Mouse (Mus musculus) forebrain, embryonic 12.5 days (tissue): ENCODE data around the gene Cox6a1. TPM values are rescaled to one million over a fixed set of nuclear protein-coding genes. Genes with fewer than 3 reads are reported as not detected.

Experiments
- ATAC-seq: fragments of 200-750 bp; cut with Nextera tagmentation; 2 replicates; pipeline ENCODE4 v1.8.0; 2017; ENCODE audit warnings: moderate TSS enrichment; ENCODE audit not compliant: low FRiP score
- H3K27ac ChIP-seq: fragments of 300-500 bp; sonication (generic); 2 replicates; pipeline ENCODE4 v1.5.1; 2016; ENCODE audit warnings: mild to moderate bottlenecking
- H3K27me3 ChIP-seq: fragments of 300-500 bp; sonication (generic); 2 replicates; pipeline ENCODE4 v1.6.1; 2016; ENCODE audit warnings: mild to moderate bottlenecking
- H3K36me3 ChIP-seq: fragments of 300-500 bp; sonication (generic); replicated peaks from 2 replicates; pipeline ENCODE4 v1.6.1; 2016; ENCODE audit warnings: mild to moderate bottlenecking
- H3K4me1 ChIP-seq: fragments of 300-500 bp; sonication (generic); 2 replicates; pipeline ENCODE4 v1.6.1; 2016
- H3K4me2 ChIP-seq: fragments of 300-500 bp; sonication (generic); 2 replicates; pipeline ENCODE4 v1.6.1; 2016; ENCODE audit warnings: mild to moderate bottlenecking, moderate library complexity
- H3K4me3 ChIP-seq: fragments of 300-500 bp; sonication (generic); replicated peaks from 2 replicates; pipeline ENCODE4 v1.5.1; 2016; ENCODE audit warnings: mild to moderate bottlenecking
- H3K9ac ChIP-seq: fragments of 300-500 bp; sonication (generic); 2 replicates; pipeline ENCODE4 v1.6.1; 2016; ENCODE audit warnings: mild to moderate bottlenecking
- H3K9me3 ChIP-seq: fragments of 300-500 bp; sonication (generic); 2 replicates; pipeline ENCODE4 v1.6.1; 2016
- WGBS: fragments of 180-500 bp; shearing (Covaris S2); methylation state at CpG from one replicate; pipeline ENCODE4 v1.1.7; 2016; 5-methylcytosine and 5-hydroxymethylcytosine counted together
- polyA plus RNA-seq: library from polyadenylated mRNA; unstranded; fragments of >200 nt; fragmentation: Nextera tagmentation; extraction: Ambion mirVana; gene quantifications from 2 replicates; pipeline ENCODE4 v1.2.1, GENCODE M21; 2016

Cox6a1 gene
- polyA plus RNA-seq, 1 experiment from 2014 or later: 759 TPM

- no peak overlapping the region for H3K9ac ChIP-seq
- H3K9me3 ChIP-seq: no peaks in the 10 kb centered on the region
- H3K4me3 ChIP-seq: no peak overlapping the region
- no peaks in the 10 kb centered on the region for H3K27me3 ChIP-seq
- peak overlapping the region; percentile 51; the same call in 1 of the 2 replicates for H3K27ac ChIP-seq
- WGBS: 48% methylated on average over 9 of the region's 9 CpGs
- no peaks in the 10 kb centered on the region for H3K36me3 ChIP-seq
- H3K4me1 ChIP-seq: peaks cover 23% of the 10 kb centered on the region
- ATAC-seq: no peak
- H3K4me2 ChIP-seq: no peak overlapping the region
Observed at GRCm38 (mm10) chr5:115371736-115372135, 23.0 kb upstream of the Cox6a1 start.

- 94% methylated on average over 4 of the region's 4 CpGs for WGBS
- no peaks in the 10 kb centered on the region for H3K27me3 ChIP-seq
- H3K27ac ChIP-seq: no peak overlapping the region
- H3K36me3 ChIP-seq: no peaks in the 10 kb centered on the region
- H3K4me1 ChIP-seq: peaks cover 21% of the 10 kb centered on the region
- H3K9ac ChIP-seq: no peak overlapping the region
- H3K4me2 ChIP-seq: no peak overlapping the region
- no peaks in the 10 kb centered on the region for H3K9me3 ChIP-seq
- no peak overlapping the region for H3K4me3 ChIP-seq
- no peak for ATAC-seq
Observed at GRCm38 (mm10) chr5:115364782-115365181, 16.0 kb upstream of the Cox6a1 start.

GRCm38 (mm10) chr5:115362819-115363714, 14.3 kb upstream of the Cox6a1 start:
- Histone ChIP-seq H3K9ac (no peak overlapping the region), H3K4me2 (peak overlapping the region; percentile 8; the same call in 1 of the 2 replicates), H3K27me3 (no peaks in the 10 kb centered on the region), H3K4me1 (peaks cover 27% of the 10 kb centered on the region), H3K27ac (peak overlapping the region; percentile 47), H3K9me3 (no peaks in the 10 kb centered on the region), H3K36me3 (no peaks in the 10 kb centered on the region), H3K4me3 (no peak overlapping the region)
- 20% methylated on average over 19 of the region's 19 CpGs for WGBS
- no peak for ATAC-seq

GRCm38 (mm10) chr5:115362216-115362615, 13.4 kb upstream of the Cox6a1 start:
- Histone ChIP-seq H3K9me3 (no peaks in the 10 kb centered on the region), H3K4me2 (no peak overlapping the region), H3K27ac (no peak overlapping the region), H3K4me1 (peaks cover 27% of the 10 kb centered on the region), H3K27me3 (no peaks in the 10 kb centered on the region), H3K4me3 (no peak overlapping the region), H3K9ac (no peak overlapping the region), H3K36me3 (no peaks in the 10 kb centered on the region)
- ATAC-seq: no peak
- WGBS: 40% methylated on average over 6 of the region's 7 CpGs

GRCm38 (mm10) chr5:115359851-115360372, 11.1 kb upstream of the Cox6a1 start:
- Histone ChIP-seq H3K4me2 (no peak overlapping the region), H3K4me3 (no peak overlapping the region), H3K36me3 (no peaks in the 10 kb centered on the region), H3K4me1 (peaks cover 26% of the 10 kb centered on the region), H3K9me3 (no peaks in the 10 kb centered on the region), H3K27me3 (no peaks in the 10 kb centered on the region), H3K27ac (no peak overlapping the region), H3K9ac (0 out of 2 replicates have a peak overlapping the region, but pooled peaks have one; percentile 22)
- 71% methylated on average over 5 of the region's 5 CpGs for WGBS
- ATAC-seq: no peak

GRCm38 (mm10) chr5:115359438-115359837, 10.7 kb upstream of the Cox6a1 start:
- no peak overlapping the region for H3K4me3 ChIP-seq
- ATAC-seq: no peak
- 90% methylated on average over 8 of the region's 8 CpGs for whole genome bisulfite sequencing
- H3K27ac ChIP-seq: 0 out of 2 replicates have a peak overlapping the region, but pooled peaks have one; percentile 31
- no peak overlapping the region for H3K9ac ChIP-seq
- H3K9me3 ChIP-seq: no peaks in the 10 kb centered on the region
- no peaks in the 10 kb centered on the region for H3K36me3 ChIP-seq
- H3K4me1 ChIP-seq: peaks cover 26% of the 10 kb centered on the region
- H3K27me3 ChIP-seq: no peaks in the 10 kb centered on the region
- no peak overlapping the region for H3K4me2 ChIP-seq

GRCm38 (mm10) chr5:115358872-115359271, 10.1 kb upstream of the Cox6a1 start:
- no peaks in the 10 kb centered on the region for H3K9me3 ChIP-seq
- H3K4me1 ChIP-seq: peaks cover 26% of the 10 kb centered on the region
- H3K27me3 ChIP-seq: no peaks in the 10 kb centered on the region
- peak overlapping the region; percentile 31; the same call in 1 of the 2 replicates for H3K27ac ChIP-seq
- no peak overlapping the region for H3K9ac ChIP-seq
- ATAC-seq: peak; percentile 58; the same call in 1 of the 2 replicates
- no peaks in the 10 kb centered on the region for H3K36me3 ChIP-seq
- 2% methylated on average over 12 of the region's 12 CpGs for WGBS
- H3K4me3 ChIP-seq: no peak overlapping the region
- H3K4me2 ChIP-seq: no peak overlapping the region

GRCm38 (mm10) chr5:115355070-115355469, 6.3 kb upstream of the Cox6a1 start:
- H3K4me3 ChIP-seq: no peak overlapping the region
- no peak overlapping the region for H3K9ac ChIP-seq
- WGBS: 71% methylated on average over 13 of the region's 13 CpGs
- no peaks in the 10 kb centered on the region for H3K27me3 ChIP-seq
- H3K27ac ChIP-seq: no peak overlapping the region
- H3K36me3 ChIP-seq: no peaks in the 10 kb centered on the region
- no peaks in the 10 kb centered on the region for H3K9me3 ChIP-seq
- no peak overlapping the region for H3K4me2 ChIP-seq
- no peak for ATAC-seq
- H3K4me1 ChIP-seq: peaks cover 10% of the 10 kb centered on the region; the same call in 1 of the 2 replicates

- ATAC-seq: no peak
- Histone ChIP-seq H3K9ac (no peak overlapping the region), H3K27me3 (no peaks in the 10 kb centered on the region), H3K4me3 (no peak overlapping the region), H3K9me3 (no peaks in the 10 kb centered on the region), H3K36me3 (peaks cover 3% of the 10 kb centered on the region), H3K27ac (no peak overlapping the region), H3K4me2 (no peak overlapping the region), H3K4me1 (peaks cover 21% of the 10 kb centered on the region)
- WGBS: 80% methylated on average over 5 of the region's 5 CpGs
Observed at GRCm38 (mm10) chr5:115351348-115351747, 2.6 kb upstream of the Cox6a1 start.

GRCm38 (mm10) chr5:115349225-115349555, 409 bp upstream of the Cox6a1 start:
- Histone ChIP-seq H3K27me3 (no peaks in the 10 kb centered on the region), H3K27ac (peak overlapping the region; percentile 86), H3K36me3 (peaks cover 24% of the 10 kb centered on the region), H3K9ac (peak overlapping the region; percentile 92), H3K4me3 (peak overlapping the region; percentile 96), H3K9me3 (no peaks in the 10 kb centered on the region), H3K4me1 (peaks cover 19% of the 10 kb centered on the region), H3K4me2 (peak overlapping the region; percentile 97)
- peak; percentile 54 for ATAC-seq
- under 1% methylated on average over 18 of the region's 18 CpGs for WGBS

GRCm38 (mm10) chr5:115347564-115347963, 1.2 kb downstream of the Cox6a1 start:
- Histone ChIP-seq H3K4me3 (peak overlapping the region; percentile 96), H3K27ac (no peak overlapping the region), H3K36me3 (peaks cover 40% of the 10 kb centered on the region), H3K4me1 (peaks cover 22% of the 10 kb centered on the region), H3K27me3 (no peaks in the 10 kb centered on the region), H3K9me3 (no peaks in the 10 kb centered on the region), H3K4me2 (peak overlapping the region; percentile 97), H3K9ac (0 out of 2 replicates have a peak overlapping the region, but pooled peaks have one; percentile 22)
- 4% methylated on average over 5 of the region's 5 CpGs for WGBS
- ATAC-seq: peak; percentile 18; the same call in 1 of the 2 replicates

- no peaks in the 10 kb centered on the region for H3K9me3 ChIP-seq
- H3K4me2 ChIP-seq: peak overlapping the region; percentile 73
- H3K36me3 ChIP-seq: peaks cover 53% of the 10 kb centered on the region
- peak; percentile 72; the same call in 1 of the 2 replicates for ATAC-seq
- H3K9ac ChIP-seq: peak overlapping the region; percentile 87
- H3K27ac ChIP-seq: peak overlapping the region; percentile 80
- H3K4me1 ChIP-seq: peaks cover 24% of the 10 kb centered on the region
- peak overlapping the region; percentile 87 for H3K4me3 ChIP-seq
- H3K27me3 ChIP-seq: no peaks in the 10 kb centered on the region
- WGBS: 13% methylated on average over 36 of the region's 36 CpGs
Observed at GRCm38 (mm10) chr5:115341314-115342165, 7.2 kb downstream of the Cox6a1 start.
